Mouse (Mus musculus) gastrocnemius, postnatal 25 days (tissue): ENCODE measurements around the gene Gsta4. TPM values are rescaled to one million over a fixed set of nuclear protein-coding genes. Genes with fewer than 3 reads are reported as not detected.
"Not testable (repeated sequence)": the region's sequence is repeated elsewhere in the genome, so short reads cannot be mapped to it uniquely, and the experiment has no call there.

Experiments
- DNase-seq: peaks from one replicate; pipeline ENCODE4 v3.0.0; 2022
- total RNA-seq, 2 experiments: library from RNA; stranded (reverse); gene quantifications; 1 replicate in 1 of 2; 2 replicates in 1 of 2; pipeline ENCODE4 v1.2.3; 2021

The Gsta4 gene
- total RNA-seq, 2 experiments from 2014 or later, result 12.1 to 13.1 TPM

GRCm38 (mm10) chr9:78178197-78178596, 4.4 kb upstream of the Gsta4 start:
- DNase-seq, result no peak

- no peak for DNase-seq
Observed at GRCm38 (mm10) chr9:78179071-78179470, 3.5 kb upstream of the Gsta4 start.

- peak; percentile 15 for DNase-seq
Observed at GRCm38 (mm10) chr9:78185686-78186085, 3.1 kb downstream of the Gsta4 start.

GRCm38 (mm10) chr9:78188910-78189309, 6.3 kb downstream of the Gsta4 start:
- no peak for DNase-seq

GRCm38 (mm10) chr9:78190651-78191634, 8.4 kb downstream of the Gsta4 start:
- no peak for DNase-seq

GRCm38 (mm10) chr9:78191736-78192135, 9.2 kb downstream of the Gsta4 start:
- peak; percentile 23 for DNase-seq

GRCm38 (mm10) chr9:78193902-78194597, 11.5 kb downstream of the Gsta4 start:
- peak; percentile 23 for DNase-seq

GRCm38 (mm10) chr9:78195034-78195433, 12.5 kb downstream of the Gsta4 start:
- no peak for DNase-seq

- no peak for DNase-seq
Observed at GRCm38 (mm10) chr9:78197801-78198200, 15.2 kb downstream of the Gsta4 start.

GRCm38 (mm10) chr9:78204194-78204593, 21.6 kb downstream of the Gsta4 start:
- DNase-seq, result no peak

GRCm38 (mm10) chr9:78208956-78209355, 26.4 kb downstream of the Gsta4 start:
- no peak for DNase-seq

- no peak for DNase-seq
Observed at GRCm38 (mm10) chr9:78210079-78210478, 27.5 kb downstream of the Gsta4 start.

GRCm38 (mm10) chr9:78210821-78211220, 28.2 kb downstream of the Gsta4 start:
- DNase-seq, result no peak

GRCm38 (mm10) chr9:78211521-78211920, 28.9 kb downstream of the Gsta4 start:
- DNase-seq, result no peak

- DNase-seq, result no peak
Observed at GRCm38 (mm10) chr9:78212341-78213049, 29.9 kb downstream of the Gsta4 start.

- DNase-seq, result no peak
Observed at GRCm38 (mm10) chr9:78217074-78217473, 34.5 kb downstream of the Gsta4 start.

- no peak for DNase-seq
Observed at GRCm38 (mm10) chr9:78222616-78223015, 40.0 kb downstream of the Gsta4 start.

GRCm38 (mm10) chr9:78223221-78223902, 40.8 kb downstream of the Gsta4 start:
- no peak for DNase-seq

GRCm38 (mm10) chr9:78224418-78224817, 41.8 kb downstream of the Gsta4 start:
- DNase-seq, result no peak

- DNase-seq, result no peak
Observed at GRCm38 (mm10) chr9:78225304-78225703, 42.7 kb downstream of the Gsta4 start.

GRCm38 (mm10) chr9:78228122-78228521, 45.5 kb downstream of the Gsta4 start:
- DNase-seq, result no peak

GRCm38 (mm10) chr9:78229658-78230057, 47.1 kb downstream of the Gsta4 start:
- not testable (repeated sequence) for DNase-seq
